Mouse (Mus musculus): ENCODE measurements around the gene Rps13.

Rps13 gene

GRCm38 (mm10) chr7:116306601-116307000 is 27.4 kb downstream of the Rps13 start:
- CTCF ChIA-PET, result interaction anchor here in 3 of 4 experiments (0.5 to 3.4 kb wide), 7 partner anchors 14 to 351 kb away, joined by 3 to 14 read pairs (median 4); no protein-coding TSS in a partner anchor
- POLR2A ChIA-PET, result interaction anchor here (0.6 to 7.0 kb wide), 35 partner anchors 9 to 1306 kb away, joined by 3 to 82 read pairs (median 5); partner anchors contain the start of genes Rps13 (in 2 of the 4) and Pik3c2a (in 1 of the 4)

- POLR2A ChIA-PET, result interaction anchor here in 3 of 4 experiments (0.6 to 6.1 kb wide), 17 partner anchors 9 to 190 kb away, joined by 3 to 69 read pairs (median 4); no protein-coding TSS in a partner anchor
- CTCF ChIA-PET, result interaction anchor here in 3 of 4 experiments (0.5 to 1.2 kb wide), 4 partner anchors 22 to 307 kb away, joined by 3 to 10 read pairs (median 3); no protein-coding TSS in a partner anchor
These were observed 32.2 kb downstream of the Rps13 start for GRCm38 (mm10) chr7:116301661-116302311.

- CTCF ChIA-PET, result interaction anchor here in 1 of 4 experiments (0.6 to 0.8 kb wide), 5 partner anchors 22 to 306 kb away, joined by 3 to 6 read pairs (median 3); no protein-coding TSS in a partner anchor
These were observed 32.9 kb downstream of the Rps13 start for GRCm38 (mm10) chr7:116301144-116301543.

GRCm38 (mm10) chr7:116298851-116299250 is 35.1 kb downstream of the Rps13 start:
- POLR2A ChIA-PET, result interaction anchor here (0.6 to 10.2 kb wide), 13 partner anchors 8 to 107 kb away, joined by 3 to 82 read pairs (median 10); partner anchors contain the start of gene Plekha7 (in 3 of the 4)

More at GRCm38 (mm10) chr7:116301144-116301543, 32.9 kb downstream of the Rps13 start:
- POLR2A ChIA-PET, result interaction anchor here in 3 of 4 experiments (0.7 to 10.2 kb wide), 25 partner anchors 6 to 175 kb away, joined by 3 to 82 read pairs (median 4); partner anchors contain the start of gene Plekha7 (in 2 of the 3)

GRCm38 (mm10) chr7:116298389-116298788 is 35.6 kb downstream of the Rps13 start:
- ChIA-PET POLR2A (interaction anchor here (0.6 to 10.2 kb wide), 14 partner anchors 8 to 106 kb away, joined by 3 to 82 read pairs (median 7); partner anchors contain the start of gene Plekha7 (in 2 of the 4)), CTCF (interaction anchor here in 1 of 4 experiments (1.1 kb wide), 1 partner anchor 10 kb away, joined by 3 read pairs; no protein-coding TSS in a partner anchor)

More at GRCm38 (mm10) chr7:116298851-116299250, 35.1 kb downstream of the Rps13 start:
- CTCF ChIA-PET, result interaction anchor here in 1 of 4 experiments (1.2 kb wide), 1 partner anchor 55 kb away, joined by 3 read pairs; no protein-coding TSS in a partner anchor

- POLR2A ChIA-PET, result interaction anchor here in 3 of 4 experiments (0.7 to 10.2 kb wide), 21 partner anchors 8 to 101 kb away, joined by 3 to 82 read pairs (median 3); partner anchors contain the start of gene Plekha7 (in 3 of the 3)
- CTCF ChIA-PET, result interaction anchor here in 2 of 4 experiments (0.7 to 1.0 kb wide), 3 partner anchors 31 to 50 kb away, joined by 3 to 4 read pairs (median 3); no protein-coding TSS in a partner anchor
These were observed 39.0 kb downstream of the Rps13 start for GRCm38 (mm10) chr7:116294961-116295360.

GRCm38 (mm10) chr7:116292377-116292776 is 41.6 kb downstream of the Rps13 start:
- ChIA-PET CTCF (interaction anchor here in 2 of 4 experiments (0.8 to 1.5 kb wide), 6 partner anchors 14 to 48 kb away, joined by 3 to 5 read pairs (median 3); no protein-coding TSS in a partner anchor), POLR2A (interaction anchor here (0.5 to 10.2 kb wide), 22 partner anchors 9 to 180 kb away, joined by 3 to 82 read pairs (median 6); partner anchors contain the start of gene Plekha7 (in 3 of the 4))

- POLR2A ChIA-PET, result interaction anchor here (0.7 to 8.5 kb wide), 13 partner anchors 8 to 89 kb away, joined by 3 to 73 read pairs (median 6); partner anchors contain the start of gene Plekha7 (in 1 of the 4)
- CTCF ChIA-PET, result interaction anchor here in 1 of 4 experiments (0.7 kb wide), 1 partner anchor 159 kb away, joined by 3 read pairs; no protein-coding TSS in a partner anchor
These were observed 43.4 kb downstream of the Rps13 start for GRCm38 (mm10) chr7:116290559-116290958.

GRCm38 (mm10) chr7:116288996-116289395 is 45.0 kb downstream of the Rps13 start:
- ChIA-PET POLR2A (interaction anchor here in 2 of 4 experiments (0.5 to 8.5 kb wide), 17 partner anchors 8 to 196 kb away, joined by 3 to 73 read pairs (median 4); partner anchors contain the start of gene Plekha7 (in 2 of the 2)), CTCF (interaction anchor here in 2 of 4 experiments (0.5 to 1.1 kb wide), 2 partner anchors 44 to 71 kb away, joined by 3 to 7 read pairs; no protein-coding TSS in a partner anchor)

- ChIA-PET CTCF (interaction anchor here in 2 of 4 experiments (0.6 to 2.0 kb wide), 3 partner anchors 43 to 321 kb away, joined by 3 to 8 read pairs (median 5); no protein-coding TSS in a partner anchor), POLR2A (interaction anchor here (0.6 to 8.5 kb wide), 17 partner anchors 9 to 46 kb away, joined by 3 to 73 read pairs (median 7); partner anchors contain the start of gene Plekha7 (in 3 of the 4))
These were observed 46.0 kb downstream of the Rps13 start for GRCm38 (mm10) chr7:116287959-116288358.

- ChIA-PET CTCF (interaction anchor here (0.5 to 2.0 kb wide), 12 partner anchors 10 to 130 kb away, joined by 3 to 8 read pairs (median 4); partner anchors contain the start of gene Plekha7 (in 1 of the 4)), POLR2A (interaction anchor here (0.5 to 8.5 kb wide), 40 partner anchors 8 to 194 kb away, joined by 3 to 73 read pairs (median 4); partner anchors contain the start of gene Plekha7 (in 4 of the 4))
These were observed 47.2 kb downstream of the Rps13 start for GRCm38 (mm10) chr7:116286611-116287355.

GRCm38 (mm10) chr7:116286173-116286572 is 47.8 kb downstream of the Rps13 start:
- ChIA-PET CTCF (interaction anchor here (0.5 to 2.0 kb wide), 12 partner anchors 9 to 130 kb away, joined by 3 to 8 read pairs (median 4); no protein-coding TSS in a partner anchor), POLR2A (interaction anchor here (0.6 to 8.5 kb wide), 34 partner anchors 9 to 284 kb away, joined by 3 to 73 read pairs (median 4); partner anchors contain the start of genes Plekha7 (in 4 of the 4) and Rps13 (in 1 of the 4))

- CTCF ChIA-PET, result interaction anchor here in 1 of 4 experiments (0.7 kb wide), 1 partner anchor 799 kb away, joined by 13 read pairs; no protein-coding TSS in a partner anchor
These were observed 48.8 kb downstream of the Rps13 start for GRCm38 (mm10) chr7:116285216-116285615.

GRCm38 (mm10) chr7:116282755-116283154 is 51.2 kb downstream of the Rps13 start:
- ChIA-PET CTCF (interaction anchor here in 1 of 4 experiments (0.7 kb wide), 1 partner anchor 126 kb away, joined by 3 read pairs; no protein-coding TSS in a partner anchor), POLR2A (interaction anchor here in 2 of 4 experiments (1.1 to 5.2 kb wide), 8 partner anchors 11 to 43 kb away, joined by 3 to 36 read pairs (median 6); partner anchors contain the start of gene Plekha7 (in 1 of the 2))

More at GRCm38 (mm10) chr7:116285216-116285615, 48.8 kb downstream of the Rps13 start:
- POLR2A ChIA-PET, result interaction anchor here in 3 of 4 experiments (1.2 to 6.3 kb wide), 10 partner anchors 8 to 50 kb away, joined by 3 to 73 read pairs (median 6); partner anchors contain the start of genes Plekha7 (in 2 of the 3) and Rps13 (in 1 of the 3)

Measured in embryonic stem cell, embryonic (primary cell).